ENCODE assay signal across 9 mouse cellular contexts in genomic region chr1:43635718-43636117, GRCm38 (mm10).
DNase-seq lines count a peak whose midpoint lies in the region; ATAC-seq lines count a peak whose summit lies in the region.
"Had no signal": no experiment of that assay in that cellular context is flagged by ENCODE, and none has a peak within 500 bp of the region (broad histone marks: within the 10 kb centered on the region; RNA-seq: fewer than 3 reads in every experiment).

No protein-coding gene starts in this region.

- no peak overlapping the region for H3K9ac ChIP-seq in liver, embryonic 11.5 days (ENCODE audit: low read depth, low read length)
- no peak overlapping the region for H3K9ac ChIP-seq in hindbrain, embryonic 12.5 days
- H3K9ac ChIP-seq: stomach, embryonic 15.5 days had no signal

- DNase-seq in adrenal gland, postnatal 10 days: peak; percentile 41
- DNase-seq in adrenal gland, adult 8-10 months: no peak
- DNase-seq in liver (peak; percentile 7), ZHBTc4 (ENCODE audit: low read depth, low spot score) (peak; percentile 34)
- DNase-seq in liver, embryonic 11.5 days (ENCODE audit: low spot score): no peak

- H3K36me3 ChIP-seq in liver, embryonic 11.5 days (ENCODE audit: control insufficient read depth, insufficient read depth, low read length): no peaks in the 10 kb centered on the region
- H3K36me3 ChIP-seq in hindbrain, embryonic 12.5 days: no peaks in the 10 kb centered on the region
- H3K36me3 ChIP-seq: stomach, embryonic 15.5 days had no signal

- WGBS in liver, embryonic 11.5 days: 67% methylated on average over 3 of the region's 3 CpGs
- WGBS in hindbrain, embryonic 12.5 days: 82% methylated on average over 3 of the region's 3 CpGs

- H3K4me1 ChIP-seq in liver, embryonic 11.5 days (replicated peaks; ENCODE audit: control insufficient read depth, insufficient read depth, low read length): no peaks in the 10 kb centered on the region
- H3K4me1 ChIP-seq in hindbrain, embryonic 12.5 days: no peaks in the 10 kb centered on the region
- H3K4me1 ChIP-seq: stomach, embryonic 15.5 days had no signal

- H3K4me2 ChIP-seq in liver, embryonic 11.5 days: no peak overlapping the region
- no peak overlapping the region for H3K4me2 ChIP-seq in hindbrain, embryonic 12.5 days (replicated peaks)
- H3K4me2 ChIP-seq: stomach, embryonic 15.5 days had no signal

- H3K27ac ChIP-seq in liver, embryonic 11.5 days (ENCODE audit: low read depth, low read length): no peak overlapping the region
- H3K27ac ChIP-seq in hindbrain, embryonic 12.5 days: no peak overlapping the region
- H3K27ac ChIP-seq: stomach, embryonic 15.5 days had no signal

- no peak for ATAC-seq in liver, embryonic 11.5 days (replicated peaks; ENCODE audit: low FRiP score)
- peak; percentile 67 for ATAC-seq in granulocyte monocyte progenitor cell, adult 5-6 weeks (replicated peaks; ENCODE audit: poor library complexity, severe bottlenecking)
- peak; percentile 85 for ATAC-seq in megakaryocyte-erythroid progenitor cell, adult 5-6 weeks (replicated peaks; ENCODE audit: low FRiP score, low TSS enrichment, poor library complexity, severe bottlenecking)
- ATAC-seq in hindbrain, embryonic 12.5 days (ENCODE audit: low FRiP score): no peak

- H3K4me3 ChIP-seq in liver, embryonic 11.5 days (ENCODE audit: low read depth, low read length): no peak overlapping the region
- no peak overlapping the region for H3K4me3 ChIP-seq in hindbrain, embryonic 12.5 days
- H3K4me3 ChIP-seq: stomach, embryonic 15.5 days had no signal

- H3K27me3 ChIP-seq in liver, embryonic 11.5 days (replicated peaks; ENCODE audit: control insufficient read depth, insufficient read depth, low read length): no peaks in the 10 kb centered on the region
- no peaks in the 10 kb centered on the region for H3K27me3 ChIP-seq in hindbrain, embryonic 12.5 days
- H3K27me3 ChIP-seq: stomach, embryonic 15.5 days had no signal

- H3K9me3 ChIP-seq in liver, embryonic 11.5 days (ENCODE audit: control insufficient read depth, low read length): no peaks in the 10 kb centered on the region
- no peaks in the 10 kb centered on the region for H3K9me3 ChIP-seq in hindbrain, embryonic 12.5 days (replicated peaks)
- H3K9me3 ChIP-seq: stomach, embryonic 15.5 days had no signal

Comparison
In these comparisons a context has a peak if more than half of its experiments do, and no peak if none do; other contexts are left out.
1. DNase-seq: peak in adrenal gland, postnatal 10 days (single experiment), liver (single experiment) and ZHBTc4 (single experiment); none in adrenal gland, adult 8-10 months (single experiment) and liver, embryonic 11.5 days (single experiment).
2. ATAC-seq: peak in granulocyte monocyte progenitor cell, adult 5-6 weeks (single experiment) and megakaryocyte-erythroid progenitor cell, adult 5-6 weeks (single experiment); none in liver, embryonic 11.5 days (single experiment) and hindbrain, embryonic 12.5 days (single experiment).